Mouse (Mus musculus): ENCODE data around the gene Slc25a12. TPM values are rescaled to one million over a fixed set of nuclear protein-coding genes. Genes with fewer than 3 reads are reported as not detected.

Gene Slc25a12
- polyA plus RNA-seq, 1 experiment from 2014 or later, result 27.7 TPM

- no peak overlapping the region for H3K9ac ChIP-seq
- no peak overlapping the region for H3K27ac ChIP-seq
- no peak overlapping the region for H3K4me2 ChIP-seq
- no peaks in the 10 kb centered on the region for H3K27me3 ChIP-seq
- no peak for ATAC-seq (ENCODE audit: low read depth)
- H3K4me3 ChIP-seq (replicated peaks), result no peak overlapping the region
- no peak for DNase-seq
- peaks cover 7% of the 10 kb centered on the region for H3K4me1 ChIP-seq (replicated peaks)
- no peaks in the 10 kb centered on the region for H3K9me3 ChIP-seq (replicated peaks)
- peaks cover 11% of the 10 kb centered on the region; the same call in 1 of the 2 replicates for H3K36me3 ChIP-seq
- WGBS (ENCODE audit: insufficient replicate concordance), result 59% methylated on average over 3 of the region's 3 CpGs
Measured at GRCm38 (mm10) chr2:71304821-71305220, 62.7 kb downstream of the Slc25a12 start.

GRCm38 (mm10) chr2:71303221-71303620 lies 64.3 kb downstream of the Slc25a12 start:
- Histone ChIP-seq H3K27ac (no peak overlapping the region), H3K4me2 (no peak overlapping the region), H3K4me3 (replicated peaks) (no peak overlapping the region), H3K9ac (no peak overlapping the region), H3K36me3 (peaks cover 11% of the 10 kb centered on the region; the same call in 1 of the 2 replicates), H3K27me3 (no peaks in the 10 kb centered on the region), H3K9me3 (replicated peaks) (no peaks in the 10 kb centered on the region), H3K4me1 (replicated peaks) (peaks cover 7% of the 10 kb centered on the region)
- DNase-seq (no peak), ATAC-seq (ENCODE audit: low read depth) (no peak)

GRCm38 (mm10) chr2:71302156-71302663 lies 65.3 kb downstream of the Slc25a12 start:
- H3K27ac ChIP-seq, result no peak overlapping the region
- no peak overlapping the region for H3K4me3 ChIP-seq (replicated peaks)
- no peak overlapping the region for H3K4me2 ChIP-seq
- H3K27me3 ChIP-seq, result no peaks in the 10 kb centered on the region
- H3K9ac ChIP-seq, result no peak overlapping the region
- peaks cover 7% of the 10 kb centered on the region for H3K4me1 ChIP-seq (replicated peaks)
- ATAC-seq (ENCODE audit: low read depth), result no peak
- H3K9me3 ChIP-seq (replicated peaks), result no peaks in the 10 kb centered on the region
- 73% methylated on average over 3 of the region's 3 CpGs for WGBS (ENCODE audit: insufficient replicate concordance)
- DNase-seq, result no peak
- H3K36me3 ChIP-seq, result peaks cover 6% of the 10 kb centered on the region; the same call in 1 of the 2 replicates

GRCm38 (mm10) chr2:71298729-71299128 lies 68.8 kb downstream of the Slc25a12 start:
- DNase-seq, result no peak
- H3K4me2 ChIP-seq, result no peak overlapping the region
- no peak for ATAC-seq (ENCODE audit: low read depth)
- H3K4me3 ChIP-seq (replicated peaks), result no peak overlapping the region
- no peaks in the 10 kb centered on the region for H3K27me3 ChIP-seq
- 79% methylated on average over 1 of the region's 1 CpGs for WGBS (ENCODE audit: insufficient replicate concordance)
- no peaks in the 10 kb centered on the region for H3K36me3 ChIP-seq
- H3K4me1 ChIP-seq (replicated peaks), result peaks cover 7% of the 10 kb centered on the region
- no peaks in the 10 kb centered on the region for H3K9me3 ChIP-seq (replicated peaks)
- H3K27ac ChIP-seq, result no peak overlapping the region
- no peak overlapping the region for H3K9ac ChIP-seq

GRCm38 (mm10) chr2:71297501-71297900 lies 70.0 kb downstream of the Slc25a12 start:
- DNase-seq, result no peak
- no peak overlapping the region for H3K4me3 ChIP-seq (replicated peaks)
- H3K9me3 ChIP-seq (replicated peaks), result no peaks in the 10 kb centered on the region
- H3K27ac ChIP-seq, result no peak overlapping the region
- peaks cover 7% of the 10 kb centered on the region for H3K4me1 ChIP-seq (replicated peaks)
- no peaks in the 10 kb centered on the region for H3K36me3 ChIP-seq
- 72% methylated on average over 1 of the region's 1 CpGs for WGBS (ENCODE audit: insufficient replicate concordance)
- no peak overlapping the region for H3K9ac ChIP-seq
- ATAC-seq (ENCODE audit: low read depth), result no peak
- no peaks in the 10 kb centered on the region for H3K27me3 ChIP-seq
- no peak overlapping the region for H3K4me2 ChIP-seq

- no peak overlapping the region for H3K9ac ChIP-seq
- ATAC-seq (ENCODE audit: low read depth) (no peak), DNase-seq (no peak)
- H3K27me3 ChIP-seq, result no peaks in the 10 kb centered on the region
- 82% methylated on average over 12 of the region's 12 CpGs for WGBS (ENCODE audit: insufficient replicate concordance)
- no peaks in the 10 kb centered on the region for H3K4me1 ChIP-seq (replicated peaks)
- H3K9me3 ChIP-seq (replicated peaks), result no peaks in the 10 kb centered on the region
- no peak overlapping the region for H3K4me3 ChIP-seq (replicated peaks)
- no peak overlapping the region for H3K4me2 ChIP-seq
- no peaks in the 10 kb centered on the region for H3K36me3 ChIP-seq
- H3K27ac ChIP-seq, result no peak overlapping the region
Measured at GRCm38 (mm10) chr2:71295844-71296243, 71.7 kb downstream of the Slc25a12 start.

- ATAC-seq (ENCODE audit: low read depth) (no peak), DNase-seq (no peak)
- 66% methylated on average over 7 of the region's 7 CpGs for WGBS (ENCODE audit: insufficient replicate concordance)
- Histone ChIP-seq H3K27ac (no peak overlapping the region), H3K4me1 (replicated peaks) (no peaks in the 10 kb centered on the region), H3K9ac (no peak overlapping the region), H3K36me3 (no peaks in the 10 kb centered on the region), H3K9me3 (replicated peaks) (no peaks in the 10 kb centered on the region), H3K4me2 (no peak overlapping the region), H3K4me3 (replicated peaks) (no peak overlapping the region), H3K27me3 (no peaks in the 10 kb centered on the region)
Measured at GRCm38 (mm10) chr2:71294489-71294888, 73.1 kb downstream of the Slc25a12 start.

- Histone ChIP-seq H3K9me3 (replicated peaks) (no peaks in the 10 kb centered on the region), H3K36me3 (no peaks in the 10 kb centered on the region), H3K4me3 (replicated peaks) (no peak overlapping the region), H3K9ac (no peak overlapping the region), H3K4me2 (no peak overlapping the region), H3K27ac (no peak overlapping the region), H3K4me1 (replicated peaks) (no peaks in the 10 kb centered on the region), H3K27me3 (no peaks in the 10 kb centered on the region)
- ATAC-seq (ENCODE audit: low read depth) (no peak), DNase-seq (no peak)
- 82% methylated on average over 3 of the region's 3 CpGs for WGBS (ENCODE audit: insufficient replicate concordance)
Measured at GRCm38 (mm10) chr2:71293983-71294382, 73.6 kb downstream of the Slc25a12 start.

- no peak overlapping the region for H3K4me2 ChIP-seq
- no peaks in the 10 kb centered on the region for H3K27me3 ChIP-seq
- 67% methylated on average over 5 of the region's 5 CpGs for WGBS (ENCODE audit: insufficient replicate concordance)
- no peaks in the 10 kb centered on the region for H3K36me3 ChIP-seq
- ATAC-seq (ENCODE audit: low read depth), result no peak
- H3K27ac ChIP-seq, result no peak overlapping the region
- H3K9ac ChIP-seq, result no peak overlapping the region
- no peaks in the 10 kb centered on the region for H3K9me3 ChIP-seq (replicated peaks)
- no peak for DNase-seq
- H3K4me1 ChIP-seq (replicated peaks), result no peaks in the 10 kb centered on the region
- no peak overlapping the region for H3K4me3 ChIP-seq (replicated peaks)
Measured at GRCm38 (mm10) chr2:71291566-71291965, 76.0 kb downstream of the Slc25a12 start.

- ATAC-seq (ENCODE audit: low read depth) (no peak), DNase-seq (no peak)
- Histone ChIP-seq H3K9me3 (replicated peaks) (no peaks in the 10 kb centered on the region), H3K4me3 (replicated peaks) (no peak overlapping the region), H3K4me1 (replicated peaks) (no peaks in the 10 kb centered on the region), H3K27me3 (no peaks in the 10 kb centered on the region), H3K27ac (no peak overlapping the region), H3K9ac (no peak overlapping the region), H3K36me3 (no peaks in the 10 kb centered on the region), H3K4me2 (no peak overlapping the region)
- WGBS (ENCODE audit: insufficient replicate concordance), result 70% methylated on average over 6 of the region's 6 CpGs
Measured at GRCm38 (mm10) chr2:71290107-71290775, 77.3 kb downstream of the Slc25a12 start.

- Histone ChIP-seq H3K9ac (no peak overlapping the region), H3K4me3 (replicated peaks) (no peak overlapping the region), H3K4me2 (no peak overlapping the region), H3K36me3 (peaks cover 12% of the 10 kb centered on the region), H3K4me1 (replicated peaks) (no peaks in the 10 kb centered on the region), H3K27ac (no peak overlapping the region), H3K27me3 (no peaks in the 10 kb centered on the region), H3K9me3 (replicated peaks) (no peaks in the 10 kb centered on the region)
- no peak for DNase-seq
- ATAC-seq (ENCODE audit: low read depth), result no peak
- 66% methylated on average over 1 of the region's 1 CpGs for WGBS (ENCODE audit: insufficient replicate concordance)
Measured at GRCm38 (mm10) chr2:71281981-71282380, 85.6 kb downstream of the Slc25a12 start.

All from liver, embryonic 13.5 days (tissue).